Mouse (Mus musculus) yolk sac, embryonic 10.5 days (tissue): ENCODE data around the gene Tmprss13.

Source experiments
- DNase-seq: peaks from one replicate; pipeline ENCODE4 v3.0.0-alpha.2; 2017; ENCODE audit warnings: low spot score

The Tmprss13 gene

GRCm38 (mm10) chr9:45337406-45337805 lies 18.5 kb downstream of the Tmprss13 start:
- no peak for DNase-seq

GRCm38 (mm10) chr9:45343066-45343465 lies 24.2 kb downstream of the Tmprss13 start:
- DNase-seq = no peak

DNA sequence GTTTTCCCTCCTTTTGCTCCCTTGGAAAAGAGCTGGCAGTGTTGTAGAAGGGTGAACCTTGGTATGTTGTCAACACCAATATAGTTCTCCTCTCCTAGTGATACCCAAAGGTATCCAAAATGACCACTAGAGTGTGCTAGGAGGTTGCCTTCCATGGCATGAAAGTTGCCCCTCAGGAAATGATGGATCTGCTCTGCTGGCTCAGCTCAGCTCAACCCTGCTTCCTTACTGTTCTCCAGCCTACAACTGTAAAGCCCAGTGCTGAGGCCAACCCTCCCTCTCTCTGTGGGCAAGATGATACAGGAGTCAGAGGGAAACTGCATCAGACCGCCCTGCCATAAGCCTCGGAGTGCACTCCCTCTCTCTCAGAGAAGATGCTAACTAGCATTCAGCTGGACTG lies 26.6 kb downstream of the Tmprss13 start:
- peak; percentile 7 for DNase-seq

DNA sequence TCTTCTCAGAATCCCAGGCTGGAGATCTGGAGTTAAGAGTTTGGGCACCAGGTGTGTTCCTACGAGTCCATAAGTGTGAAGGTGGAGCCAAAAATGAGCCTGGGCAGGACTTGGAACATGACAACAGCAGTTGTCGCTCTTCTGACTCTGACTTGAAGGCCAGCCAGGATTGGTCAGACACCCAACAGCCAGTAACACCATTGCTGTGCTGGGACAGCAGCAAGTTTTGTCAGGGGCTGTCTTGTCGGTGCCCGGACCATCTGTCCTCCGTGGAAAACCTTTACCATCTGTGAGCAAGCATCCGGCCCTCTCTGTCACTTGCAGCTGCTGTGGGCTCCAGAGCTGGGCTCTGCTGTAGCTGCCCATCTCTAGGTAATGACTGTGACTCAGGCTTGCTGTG lies 27.4 kb downstream of the Tmprss13 start:
- DNase-seq = no peak

DNA sequence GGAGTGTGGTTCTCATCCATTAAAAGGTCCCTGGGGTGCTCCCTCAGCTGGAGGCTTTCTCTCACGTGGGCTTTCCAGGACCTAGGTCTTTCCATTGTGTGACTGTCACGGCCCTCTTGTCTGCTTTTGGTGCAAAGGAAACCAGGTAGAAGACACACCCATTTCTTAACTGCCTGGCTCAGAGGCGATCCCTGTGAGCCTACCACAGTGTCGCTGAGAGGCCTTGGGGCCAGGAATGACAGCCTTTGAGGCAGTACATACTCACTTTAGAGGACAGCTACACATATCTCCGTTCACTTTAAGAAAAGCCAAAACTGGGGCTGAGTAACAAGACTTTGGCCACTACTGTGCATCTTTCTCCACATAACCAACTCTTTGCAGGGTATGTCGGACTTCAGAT lies 29.7 kb downstream of the Tmprss13 start:
- no peak for DNase-seq

- no peak for DNase-seq
Measured at GRCm38 (mm10) chr9:45349181-45349580, 30.3 kb downstream of the Tmprss13 start.

- no peak for DNase-seq
Measured at GRCm38 (mm10) chr9:45349851-45350250, 31.0 kb downstream of the Tmprss13 start.

GRCm38 (mm10) chr9:45355192-45355591 lies 36.3 kb downstream of the Tmprss13 start:
- no peak for DNase-seq

DNA sequence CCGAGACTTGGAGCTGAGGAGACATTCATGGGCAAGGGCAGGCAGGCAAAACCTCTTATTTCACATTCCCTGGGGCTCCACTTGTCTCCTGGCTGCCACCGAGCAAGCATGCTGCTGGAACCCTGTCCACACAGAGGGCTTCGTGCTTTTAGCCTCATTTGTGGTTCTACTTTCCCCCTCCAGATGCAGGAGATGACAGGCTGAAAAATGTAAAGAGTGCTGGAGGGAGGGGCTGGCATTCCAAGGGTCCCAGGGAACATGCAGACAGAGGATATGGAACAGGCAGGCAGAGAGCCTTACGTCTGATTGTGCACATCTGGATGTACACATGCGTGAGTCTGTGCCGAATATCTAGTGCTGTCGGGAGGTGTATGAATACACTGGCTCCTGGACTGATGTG lies 39.5 kb downstream of the Tmprss13 start:
- DNase-seq = no peak

DNA sequence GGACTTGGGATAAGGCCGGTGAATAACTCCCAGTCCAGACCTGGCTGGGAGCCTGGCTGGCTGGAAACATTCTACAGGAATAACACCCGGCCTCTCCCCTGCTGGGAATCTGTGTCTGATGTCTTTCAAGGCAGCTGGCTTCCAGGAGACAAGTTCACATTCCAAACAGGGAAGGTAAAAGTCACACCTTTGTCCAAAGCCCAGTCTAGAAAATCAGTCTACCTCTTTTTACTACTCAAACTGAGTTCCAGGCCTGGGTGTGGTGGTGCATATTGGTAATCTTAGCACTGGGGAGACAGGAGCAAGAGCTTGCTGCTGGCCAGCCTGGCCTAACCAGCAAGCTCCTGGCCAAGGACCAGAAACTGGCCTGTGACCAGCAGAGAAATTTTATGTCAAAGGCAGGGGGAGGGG lies 43.2 kb downstream of the Tmprss13 start:
- no peak for DNase-seq

- DNase-seq = no peak
Measured at GRCm38 (mm10) chr9:45363639-45364214, 44.8 kb downstream of the Tmprss13 start.

GRCm38 (mm10) chr9:45367716-45368115 lies 48.8 kb downstream of the Tmprss13 start:
- DNase-seq = no peak

GRCm38 (mm10) chr9:45368341-45368901 lies 49.5 kb downstream of the Tmprss13 start:
- no peak for DNase-seq

- DNase-seq = peak; percentile 69
Measured at GRCm38 (mm10) chr9:45370117-45370561, 51.2 kb downstream of the Tmprss13 start, which contains the start of gene Fxyd6. Fxyd6 (plus strand) TSS chr9:45370185.

GRCm38 (mm10) chr9:45370616-45371336 lies 51.9 kb downstream of the Tmprss13 start:
- DNase-seq = no peak

- no peak for DNase-seq
Measured at GRCm38 (mm10) chr9:45371337-45371707, 52.4 kb downstream of the Tmprss13 start.

DNA sequence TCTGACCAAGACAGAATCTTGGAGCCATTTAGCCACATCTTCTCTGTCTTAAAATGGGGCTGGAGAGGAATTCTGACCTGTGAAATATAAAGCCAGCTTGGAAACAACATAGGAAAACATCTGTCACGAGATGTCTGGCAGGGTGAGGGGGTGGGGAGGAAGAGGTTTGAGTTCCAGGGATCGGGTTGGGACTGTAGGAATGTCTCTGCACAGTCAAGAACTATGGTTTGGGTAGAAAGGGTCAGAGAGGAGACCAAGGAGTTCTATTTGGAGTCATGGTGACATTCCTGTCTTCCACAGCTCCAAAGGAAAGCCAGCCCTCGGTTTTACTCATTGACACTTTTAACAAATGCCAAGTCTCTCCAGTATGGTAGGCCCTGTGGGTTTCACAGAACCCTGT lies 55.0 kb downstream of the Tmprss13 start:
- no peak for DNase-seq

DNA sequence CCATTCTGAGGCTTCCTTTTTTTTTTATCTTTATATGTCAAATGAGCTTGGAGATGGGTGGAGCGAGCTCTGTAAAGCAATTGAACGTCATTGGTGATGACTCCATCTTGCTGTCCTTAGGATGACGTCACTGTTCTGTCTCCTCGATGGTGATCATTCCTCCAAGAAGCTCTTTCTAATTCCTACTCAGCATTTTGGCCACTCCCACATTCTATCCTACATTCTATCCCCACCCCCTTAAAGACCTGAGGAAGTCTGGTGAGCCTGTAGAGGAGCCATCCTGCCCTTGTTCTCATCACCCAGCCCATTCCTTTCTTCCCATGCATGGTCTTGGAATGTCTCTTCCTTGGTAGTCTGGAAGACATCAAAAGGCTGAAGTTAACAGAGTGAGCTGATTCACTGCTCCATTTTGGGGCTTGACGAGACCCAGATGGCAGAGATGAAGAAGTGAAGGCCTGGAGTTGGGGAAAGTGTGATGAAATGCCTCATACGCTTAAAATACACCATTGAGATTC lies 56.1 kb downstream of the Tmprss13 start:
- DNase-seq = no peak

- no peak for DNase-seq
Measured at GRCm38 (mm10) chr9:45376427-45376826, 57.5 kb downstream of the Tmprss13 start.

GRCm38 (mm10) chr9:45376883-45377282 lies 58.0 kb downstream of the Tmprss13 start:
- no peak for DNase-seq

DNA sequence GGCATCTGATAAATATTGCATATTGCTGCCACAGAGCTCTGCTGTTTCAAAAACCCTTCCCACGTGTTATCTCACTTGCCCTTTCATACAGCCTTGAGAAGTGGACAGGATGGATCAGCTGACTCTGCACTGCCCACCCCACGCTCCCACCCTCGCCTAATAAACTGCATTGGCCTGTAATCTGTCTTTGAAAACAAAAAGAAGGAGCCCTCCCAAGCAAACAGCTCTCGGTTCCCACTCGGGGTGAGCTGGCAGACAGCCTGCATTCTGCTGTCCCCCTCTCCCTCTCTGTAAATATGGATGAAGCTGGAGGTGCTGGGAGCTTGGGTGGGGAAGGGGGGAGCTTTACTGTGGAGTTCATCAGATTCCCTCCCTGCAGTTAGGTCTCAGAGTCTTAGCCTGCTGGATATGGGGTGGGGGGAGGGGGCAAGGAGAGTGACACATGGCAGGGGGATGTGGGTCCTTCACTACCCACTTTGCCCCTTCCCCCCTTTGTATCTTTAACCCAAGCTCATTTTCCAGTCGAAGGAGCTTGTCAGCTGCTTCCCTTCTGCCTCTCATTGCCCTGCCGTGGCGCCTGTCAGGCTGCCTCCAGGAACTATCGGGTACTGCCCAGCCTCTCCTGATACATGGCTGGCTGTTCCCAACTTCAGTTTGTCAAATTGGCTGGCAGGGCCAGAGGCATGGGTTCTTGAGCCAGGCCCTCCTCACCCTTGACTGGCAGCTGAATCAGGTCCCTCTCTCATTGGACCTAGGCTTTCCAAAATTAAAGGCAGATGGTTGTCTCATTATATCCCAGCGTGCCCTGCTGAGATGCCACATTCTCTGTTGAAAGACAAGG lies 61.7 kb downstream of the Tmprss13 start:
- DNase-seq = no peak

GRCm38 (mm10) chr9:45382336-45382735 lies 63.4 kb downstream of the Tmprss13 start:
- no peak for DNase-seq
